Mouse (Mus musculus) embryo, embryonic 10 days (tissue): Measurements from ENCODE around the gene Tspan10.
A peak's percentile ranks its signal among the peaks of the same experiment; 100 is the strongest.
"Not testable (repeated sequence)": the region's sequence is repeated elsewhere in the genome, so short reads cannot be mapped to it uniquely, and the experiment has no call there.

ENCODE experiments used
- DNase-seq: peaks from one replicate; pipeline ENCODE4 v3.0.0-alpha.2; 2015; ENCODE audit warnings: low spot score

The Tspan10 gene

GRCm38 (mm10) chr11:120442344-120442743, at the start of gene Tspan10:
Tspan10 (plus strand) TSS chr11:120442644.
- no peak for DNase-seq

- DNase-seq = no peak
Measured at GRCm38 (mm10) chr11:120395661-120396060, 46.8 kb upstream of the Tspan10 start.

GRCm38 (mm10) chr11:120397602-120398001, 44.8 kb upstream of the Tspan10 start:
- DNase-seq = no peak

GRCm38 (mm10) chr11:120399319-120399718, 43.1 kb upstream of the Tspan10 start:
- DNase-seq = no peak

- DNase-seq = no peak
Measured at GRCm38 (mm10) chr11:120404814-120405213, 37.6 kb upstream of the Tspan10 start.

GRCm38 (mm10) chr11:120405867-120406266, 36.6 kb upstream of the Tspan10 start:
- no peak for DNase-seq

GRCm38 (mm10) chr11:120406445-120406844, 36.0 kb upstream of the Tspan10 start:
- DNase-seq = no peak

GRCm38 (mm10) chr11:120413621-120414020, 28.8 kb upstream of the Tspan10 start:
- not testable (repeated sequence) for DNase-seq

- no peak for DNase-seq
Measured at GRCm38 (mm10) chr11:120417852-120418251, 24.6 kb upstream of the Tspan10 start.

GRCm38 (mm10) chr11:120418592-120418991, 23.9 kb upstream of the Tspan10 start:
- no peak for DNase-seq

GRCm38 (mm10) chr11:120422651-120423568, 19.5 kb upstream of the Tspan10 start:
- DNase-seq = no peak

GRCm38 (mm10) chr11:120423569-120424295, 18.7 kb upstream of the Tspan10 start:
- peak; percentile 81 for DNase-seq

- no peak for DNase-seq
Measured at GRCm38 (mm10) chr11:120426727-120427126, 15.7 kb upstream of the Tspan10 start.

GRCm38 (mm10) chr11:120437152-120437856, 5.1 kb upstream of the Tspan10 start, which contains the start of gene Nploc4:
Nploc4 (minus strand) TSS chr11:120437708.
- peak; percentile 95 for DNase-seq

- no peak for DNase-seq
Measured at GRCm38 (mm10) chr11:120437857-120438385, 4.5 kb upstream of the Tspan10 start.

GRCm38 (mm10) chr11:120442765-120443280, 379 bp downstream of the Tspan10 start:
- DNase-seq = no peak

- no peak for DNase-seq
Measured at GRCm38 (mm10) chr11:120444106-120444505, 1.7 kb downstream of the Tspan10 start.

GRCm38 (mm10) chr11:120445475-120445874, 3.0 kb downstream of the Tspan10 start:
- DNase-seq = no peak

GRCm38 (mm10) chr11:120447179-120447578, 4.7 kb downstream of the Tspan10 start:
- no peak for DNase-seq

- no peak for DNase-seq
Measured at GRCm38 (mm10) chr11:120452246-120452645, 9.8 kb downstream of the Tspan10 start.

GRCm38 (mm10) chr11:120453306-120453705, 10.9 kb downstream of the Tspan10 start, which contains the start of gene Pde6g:
Pde6g (minus strand) TSS chr11:120453500.
- no peak for DNase-seq

- no peak for DNase-seq
Measured at GRCm38 (mm10) chr11:120454965-120455364, 12.5 kb downstream of the Tspan10 start.
